Mouse (Mus musculus) midbrain, embryonic 12.5 days (tissue): ENCODE results near the gene Prr22. TPM values are rescaled to one million over a fixed set of nuclear protein-coding genes. Genes with fewer than 3 reads are reported as not detected.

Source experiments
- ATAC-seq: fragments of 200-750 bp; cut with Nextera tagmentation; 2 replicates; pipeline ENCODE4 v1.8.0; 2017; ENCODE audit warnings: low read depth, moderate TSS enrichment, moderate library complexity; ENCODE audit not compliant: low FRiP score
- H3K27ac ChIP-seq: fragments of 300-500 bp; sonication (generic); replicated peaks from 2 replicates; pipeline ENCODE4 v1.5.1; 2016; ENCODE audit warnings: mild to moderate bottlenecking
- H3K27me3 ChIP-seq: fragments of 300-500 bp; sonication (generic); 2 replicates; pipeline ENCODE4 v1.6.1; 2016; ENCODE audit warnings: mild to moderate bottlenecking
- H3K36me3 ChIP-seq: fragments of 300-500 bp; sonication (generic); 2 replicates; pipeline ENCODE4 v1.6.1; 2016
- H3K4me1 ChIP-seq: fragments of 300-500 bp; sonication (generic); 2 replicates; pipeline ENCODE4 v1.6.1; 2016
- H3K4me2 ChIP-seq: fragments of 300-500 bp; sonication (generic); replicated peaks from 2 replicates; pipeline ENCODE4 v1.6.1; 2016; ENCODE audit warnings: mild to moderate bottlenecking, moderate library complexity
- H3K4me3 ChIP-seq: fragments of 300-500 bp; sonication (generic); 2 replicates; pipeline ENCODE4 v1.5.1; 2016; ENCODE audit warnings: mild to moderate bottlenecking
- H3K9ac ChIP-seq: fragments of 300-500 bp; sonication (generic); replicated peaks from 2 replicates; pipeline ENCODE4 v1.6.1; 2016; ENCODE audit warnings: mild to moderate bottlenecking, moderate library complexity
- H3K9me3 ChIP-seq: fragments of 300-500 bp; sonication (generic); 2 replicates; pipeline ENCODE4 v1.6.1; 2016; ENCODE audit warnings: mild to moderate bottlenecking
- WGBS: fragments of 180-500 bp; shearing (Covaris S2); methylation state at CpG from one replicate; pipeline ENCODE4 v1.1.7; 2016; 5-methylcytosine and 5-hydroxymethylcytosine counted together
- polyA plus RNA-seq: library from polyadenylated mRNA; unstranded; fragments of >200 nt; fragmentation: Nextera tagmentation; extraction: Ambion mirVana; gene quantifications from 2 replicates; pipeline ENCODE4 v1.2.1, GENCODE M21; 2016

The Prr22 gene
- polyA plus RNA-seq, 1 experiment from 2014 or later = 2.0 TPM

DNA sequence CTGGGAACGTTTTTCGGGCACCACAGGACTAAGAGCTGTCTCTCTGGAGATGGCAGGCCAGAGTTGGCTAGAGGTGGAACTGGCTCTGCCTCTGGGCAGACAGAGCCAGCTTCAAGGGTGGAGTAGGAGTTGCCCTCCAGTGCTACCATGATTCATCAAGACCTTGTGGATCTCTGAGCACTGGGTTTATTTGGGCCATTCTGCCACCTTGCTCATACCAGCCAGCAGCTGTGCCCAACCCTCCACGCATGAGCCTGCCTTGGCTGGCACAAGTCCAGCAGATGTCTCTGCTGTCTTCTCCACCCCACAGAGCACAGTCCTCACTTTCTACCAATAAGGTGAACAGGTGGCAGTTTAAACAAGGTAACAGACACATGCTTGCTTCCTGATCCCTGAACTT, 18.8 kb downstream of the Prr22 start:
- Histone ChIP-seq H3K4me3 (no peak overlapping the region), H3K27ac (no peak overlapping the region), H3K27me3 (no peaks in the 10 kb centered on the region), H3K4me1 (no peaks in the 10 kb centered on the region), H3K9ac (no peak overlapping the region), H3K4me2 (no peak overlapping the region), H3K9me3 (no peaks in the 10 kb centered on the region), H3K36me3 (0 out of 2 replicates have a peak, but pooled peaks cover 5% of the 10 kb centered on the region)
- ATAC-seq = no peak
- WGBS = 79% methylated on average over 3 of the region's 3 CpGs

DNA sequence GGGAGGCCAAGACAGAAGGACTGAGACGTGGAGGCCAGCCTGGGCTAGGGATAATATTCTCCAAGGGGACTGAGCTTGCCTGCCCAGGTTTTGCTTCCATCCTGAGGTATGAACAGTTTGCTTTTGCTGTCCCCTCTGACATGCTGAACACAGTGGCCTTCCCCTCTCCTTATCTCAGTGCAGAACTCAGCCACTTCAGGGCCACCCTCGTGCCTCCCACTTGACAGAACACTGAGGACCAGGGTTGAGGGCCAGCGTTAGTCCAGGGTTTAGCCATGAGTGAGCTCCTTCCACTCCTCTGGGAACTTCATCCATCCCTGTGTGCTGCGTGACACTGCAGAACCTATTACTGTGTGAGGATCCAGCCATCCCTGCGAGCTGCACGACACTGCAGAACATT, 19.2 kb downstream of the Prr22 start:
- ATAC-seq = no peak
- no peak overlapping the region for H3K4me2 ChIP-seq
- 88% methylated on average over 6 of the region's 6 CpGs for WGBS

DNA sequence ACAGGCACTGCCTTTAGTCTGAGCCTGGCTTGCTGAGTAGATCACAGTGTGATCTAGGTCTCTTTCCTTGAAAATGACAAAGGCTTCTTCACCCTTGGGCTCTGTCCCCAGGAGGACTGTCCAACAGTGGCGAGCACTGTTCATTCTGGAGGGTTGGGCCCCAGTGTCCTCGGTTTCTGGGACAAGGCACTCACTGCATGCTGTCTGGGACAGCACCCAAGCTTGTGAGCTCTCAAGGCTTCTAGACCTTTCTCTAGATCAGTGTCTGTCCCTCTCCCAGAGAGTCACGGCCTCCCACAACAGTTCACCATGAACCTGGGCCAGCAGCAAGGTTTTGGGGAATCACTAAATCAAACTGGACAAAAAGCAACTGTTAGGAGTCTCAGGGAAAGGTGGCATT, 22.5 kb downstream of the Prr22 start:
- 84% methylated on average over 3 of the region's 3 CpGs for WGBS
- Histone ChIP-seq H3K9ac (no peak overlapping the region), H3K4me1 (no peaks in the 10 kb centered on the region), H3K27me3 (no peaks in the 10 kb centered on the region), H3K9me3 (no peaks in the 10 kb centered on the region), H3K36me3 (no peaks in the 10 kb centered on the region), H3K4me2 (no peak overlapping the region), H3K27ac (no peak overlapping the region), H3K4me3 (no peak overlapping the region)
- ATAC-seq = no peak

More for the DNA sequence above, 19.2 kb downstream of the Prr22 start:
- Histone ChIP-seq H3K4me1 (no peaks in the 10 kb centered on the region), H3K4me3 (no peak overlapping the region), H3K36me3 (0 out of 2 replicates have a peak, but pooled peaks cover 5% of the 10 kb centered on the region), H3K9ac (no peak overlapping the region), H3K27me3 (no peaks in the 10 kb centered on the region), H3K9me3 (no peaks in the 10 kb centered on the region), H3K27ac (no peak overlapping the region)

DNA sequence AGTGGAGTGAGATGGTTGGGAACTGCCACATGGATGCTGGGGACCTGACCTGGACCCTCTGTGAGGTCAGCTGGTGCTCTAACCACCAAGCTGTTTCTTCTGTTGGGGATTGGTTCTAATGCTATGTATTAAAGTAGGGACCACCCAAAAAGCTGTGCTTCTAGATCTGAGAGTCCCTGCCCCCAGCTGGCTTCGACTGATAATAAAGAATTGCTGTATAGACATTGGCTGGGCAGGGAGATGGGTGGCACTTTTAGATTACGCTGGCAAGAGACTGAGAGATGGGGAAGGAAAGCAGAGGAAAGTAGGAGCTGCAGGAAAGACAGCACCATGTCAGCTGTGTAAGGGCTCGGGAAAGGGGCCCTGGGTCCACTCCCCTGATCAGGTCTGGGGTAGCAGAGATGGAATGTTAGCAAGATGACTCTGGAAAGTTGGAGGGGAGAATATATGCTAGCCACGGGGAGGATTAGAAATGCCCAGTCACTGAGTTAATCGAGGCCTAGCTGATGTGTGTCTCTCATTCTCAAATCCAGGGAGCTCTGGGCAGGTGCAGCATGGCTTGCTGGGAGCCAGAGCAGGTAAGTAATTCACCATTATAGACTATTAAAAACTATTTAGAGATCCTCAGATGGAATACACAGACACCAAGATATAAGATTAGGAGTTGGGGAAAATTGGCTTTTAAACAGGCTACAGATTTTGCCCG, 23.7 kb downstream of the Prr22 start:
- Histone ChIP-seq H3K4me1 (no peaks in the 10 kb centered on the region), H3K4me2 (no peak overlapping the region), H3K9ac (no peak overlapping the region), H3K27me3 (no peaks in the 10 kb centered on the region), H3K4me3 (no peak overlapping the region), H3K36me3 (no peaks in the 10 kb centered on the region), H3K9me3 (no peaks in the 10 kb centered on the region), H3K27ac (no peak overlapping the region)
- 74% methylated on average over 6 of the region's 6 CpGs for WGBS
- ATAC-seq = no peak

DNA sequence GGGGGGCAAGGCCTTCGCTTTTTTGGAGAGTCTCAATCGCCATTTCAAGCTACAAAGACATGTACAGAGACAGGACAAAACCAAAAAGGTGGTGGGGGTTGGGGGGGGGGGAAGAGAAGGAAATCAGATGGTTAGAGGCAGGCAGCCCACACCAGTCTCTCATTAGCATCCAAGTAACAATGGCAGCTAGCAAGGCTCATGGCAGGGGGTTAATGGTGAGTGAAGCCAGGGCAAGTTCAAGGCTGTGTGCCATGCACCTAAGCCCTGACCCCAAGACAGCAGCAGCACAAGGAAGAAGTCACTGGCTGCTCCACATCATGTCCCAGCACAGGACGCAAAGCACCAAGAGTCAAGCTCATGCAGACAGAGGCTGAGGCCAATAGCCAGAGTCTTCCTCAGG, 29.2 kb downstream of the Prr22 start:
- no peak overlapping the region for H3K27ac ChIP-seq
- ATAC-seq = no peak
- 90% methylated on average over 3 of the region's 3 CpGs for WGBS
- H3K4me2 ChIP-seq = no peak overlapping the region
- H3K36me3 ChIP-seq = peaks cover 15% of the 10 kb centered on the region
- no peak overlapping the region for H3K9ac ChIP-seq
- no peak overlapping the region for H3K4me3 ChIP-seq
- H3K4me1 ChIP-seq = no peaks in the 10 kb centered on the region
- no peaks in the 10 kb centered on the region for H3K9me3 ChIP-seq
- no peaks in the 10 kb centered on the region for H3K27me3 ChIP-seq

DNA sequence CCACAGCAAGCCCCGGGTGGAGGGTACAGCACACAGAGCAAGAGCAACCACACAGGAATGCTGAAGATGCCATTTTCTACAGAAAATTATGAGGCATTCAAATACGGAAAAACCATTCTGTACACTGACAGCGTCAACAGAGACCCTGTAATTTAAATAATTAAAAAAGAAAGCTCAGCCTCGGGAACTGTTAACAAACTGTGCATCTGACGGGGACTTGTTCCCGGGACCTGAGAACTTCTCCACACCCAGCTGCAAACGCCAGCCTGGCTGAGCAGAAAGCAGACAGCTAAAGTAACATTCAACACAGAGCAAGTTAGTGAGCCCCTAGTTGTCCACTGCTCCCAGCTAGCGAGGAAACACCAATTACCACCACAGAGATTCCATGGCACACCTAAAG, 32.0 kb downstream of the Prr22 start:
- no peaks in the 10 kb centered on the region for H3K9me3 ChIP-seq
- no peaks in the 10 kb centered on the region for H3K4me1 ChIP-seq
- ATAC-seq = no peak
- H3K9ac ChIP-seq = no peak overlapping the region
- no peak overlapping the region for H3K4me2 ChIP-seq
- H3K27ac ChIP-seq = no peak overlapping the region
- peaks cover 15% of the 10 kb centered on the region for H3K36me3 ChIP-seq
- 82% methylated on average over 8 of the region's 8 CpGs for WGBS
- H3K27me3 ChIP-seq = no peaks in the 10 kb centered on the region
- no peak overlapping the region for H3K4me3 ChIP-seq

- no peaks in the 10 kb centered on the region for H3K9me3 ChIP-seq
- H3K36me3 ChIP-seq = peaks cover 11% of the 10 kb centered on the region
- H3K27me3 ChIP-seq = peaks cover 9% of the 10 kb centered on the region
- H3K4me1 ChIP-seq = peaks cover 10% of the 10 kb centered on the region
- H3K27ac ChIP-seq = no peak overlapping the region
- H3K9ac ChIP-seq = no peak overlapping the region
- H3K4me3 ChIP-seq = no peak overlapping the region
- H3K4me2 ChIP-seq = no peak overlapping the region
- no peak for ATAC-seq
- WGBS = 89% methylated on average over 5 of the region's 5 CpGs
Observed at GRCm38 (mm10) chr17:56804952-56805351, 34.9 kb downstream of the Prr22 start.

DNA sequence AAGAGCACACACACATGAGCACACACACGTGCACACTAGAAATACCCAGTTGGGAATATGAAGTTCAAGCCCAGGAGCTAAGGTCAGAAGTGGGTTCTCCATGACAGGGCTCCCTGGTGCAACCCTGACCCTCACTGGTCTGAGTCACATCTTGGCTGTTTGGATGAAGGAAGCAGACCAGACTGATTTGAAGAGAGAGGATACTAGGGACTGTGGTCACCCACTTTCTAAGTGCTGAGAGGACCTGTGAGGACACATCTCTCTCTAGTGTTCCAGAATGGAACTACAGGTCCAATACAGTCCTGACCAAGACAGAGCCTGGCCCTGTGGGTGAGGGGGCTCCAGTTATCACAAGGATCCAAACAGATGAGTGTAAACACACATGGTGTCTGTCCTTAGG, 35.7 kb downstream of the Prr22 start:
- H3K4me2 ChIP-seq = no peak overlapping the region
- peaks cover 19% of the 10 kb centered on the region for H3K4me1 ChIP-seq
- H3K4me3 ChIP-seq = no peak overlapping the region
- no peak overlapping the region for H3K9ac ChIP-seq
- ATAC-seq = no peak
- H3K36me3 ChIP-seq = peaks cover 11% of the 10 kb centered on the region
- H3K9me3 ChIP-seq = no peaks in the 10 kb centered on the region
- WGBS = 100% methylated on average over 1 of the region's 1 CpGs
- peaks cover 12% of the 10 kb centered on the region for H3K27me3 ChIP-seq
- H3K27ac ChIP-seq = no peak overlapping the region

GRCm38 (mm10) chr17:56808518-56808917, 38.5 kb downstream of the Prr22 start:
- no peak overlapping the region for H3K4me2 ChIP-seq
- H3K9me3 ChIP-seq = no peaks in the 10 kb centered on the region
- H3K4me1 ChIP-seq = peaks cover 24% of the 10 kb centered on the region
- peak; percentile 79 for ATAC-seq
- no peak overlapping the region for H3K27ac ChIP-seq
- H3K4me3 ChIP-seq = no peak overlapping the region
- H3K36me3 ChIP-seq = no peaks in the 10 kb centered on the region
- H3K9ac ChIP-seq = no peak overlapping the region
- 9% methylated on average over 9 of the region's 9 CpGs for WGBS
- peaks cover 39% of the 10 kb centered on the region for H3K27me3 ChIP-seq

- Histone ChIP-seq H3K9me3 (no peaks in the 10 kb centered on the region), H3K27me3 (peaks cover 47% of the 10 kb centered on the region), H3K4me3 (no peak overlapping the region), H3K36me3 (no peaks in the 10 kb centered on the region), H3K4me2 (peak overlapping the region; percentile 14; the same call in 1 of the 2 replicates), H3K9ac (peak overlapping the region; percentile 21; the same call in 1 of the 2 replicates), H3K27ac (peak overlapping the region; percentile 69), H3K4me1 (peaks cover 39% of the 10 kb centered on the region)
- ATAC-seq = peak; percentile 45
- 5% methylated on average over 3 of the region's 3 CpGs for WGBS
Observed at GRCm38 (mm10) chr17:56810245-56810644, 40.2 kb downstream of the Prr22 start.

- peaks cover 65% of the 10 kb centered on the region for H3K27me3 ChIP-seq
- ATAC-seq = peak; percentile 79
- H3K9ac ChIP-seq = no peak overlapping the region
- WGBS = 5% methylated on average over 24 of the region's 24 CpGs
- H3K4me2 ChIP-seq = peak overlapping the region; percentile 36
- H3K36me3 ChIP-seq = no peaks in the 10 kb centered on the region
- H3K4me1 ChIP-seq = peaks cover 46% of the 10 kb centered on the region
- H3K27ac ChIP-seq = peak overlapping the region; percentile 85
- no peaks in the 10 kb centered on the region for H3K9me3 ChIP-seq
- H3K4me3 ChIP-seq = no peak overlapping the region
Observed at GRCm38 (mm10) chr17:56814316-56815056, 44.4 kb downstream of the Prr22 start.

DNA sequence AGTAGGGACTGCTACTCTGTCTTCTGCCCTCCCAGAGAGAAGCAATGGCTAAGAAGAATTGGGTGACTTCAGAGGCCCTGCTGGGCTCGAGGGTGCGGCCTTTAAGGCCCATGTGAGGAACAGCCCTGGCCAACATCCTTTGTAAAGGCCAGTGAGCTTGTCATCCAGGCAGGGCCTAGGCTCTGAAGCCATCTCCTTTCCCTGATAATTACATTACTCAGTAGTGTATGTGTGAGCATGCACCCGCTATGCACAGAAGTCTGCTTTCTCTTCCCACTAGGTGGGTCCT, 45.0 kb downstream of the Prr22 start:
- peak overlapping the region; percentile 36 for H3K4me2 ChIP-seq
- no peaks in the 10 kb centered on the region for H3K9me3 ChIP-seq
- H3K4me1 ChIP-seq = peaks cover 46% of the 10 kb centered on the region
- H3K4me3 ChIP-seq = no peak overlapping the region
- peaks cover 68% of the 10 kb centered on the region for H3K27me3 ChIP-seq
- no peaks in the 10 kb centered on the region for H3K36me3 ChIP-seq
- H3K27ac ChIP-seq = peak overlapping the region; percentile 85
- ATAC-seq = peak; percentile 13
- H3K9ac ChIP-seq = no peak overlapping the region
- 38% methylated on average over 3 of the region's 3 CpGs for WGBS
